Mouse (Mus musculus) C2C12 (cell line): Measurements from ENCODE around the gene Kat14.

Experiments
- CTCF ChIP-seq: IDR thresholded peaks from one replicate; pipeline ENCODE4 v1.5.1; 2011; ENCODE audit not compliant: control insufficient read depth, insufficient read depth, insufficient read length
- MYOG ChIP-seq: IDR thresholded peaks from one replicate; pipeline ENCODE4 v1.6.1; 2011; ENCODE audit not compliant: control insufficient read depth, insufficient read length; ENCODE audit errors: extremely low read depth
- USF1 ChIP-seq: IDR thresholded peaks from one replicate; pipeline ENCODE4 v1.6.1; 2011; ENCODE audit warnings: low read depth, mild to moderate bottlenecking, control low read depth, moderate library complexity

DNA sequence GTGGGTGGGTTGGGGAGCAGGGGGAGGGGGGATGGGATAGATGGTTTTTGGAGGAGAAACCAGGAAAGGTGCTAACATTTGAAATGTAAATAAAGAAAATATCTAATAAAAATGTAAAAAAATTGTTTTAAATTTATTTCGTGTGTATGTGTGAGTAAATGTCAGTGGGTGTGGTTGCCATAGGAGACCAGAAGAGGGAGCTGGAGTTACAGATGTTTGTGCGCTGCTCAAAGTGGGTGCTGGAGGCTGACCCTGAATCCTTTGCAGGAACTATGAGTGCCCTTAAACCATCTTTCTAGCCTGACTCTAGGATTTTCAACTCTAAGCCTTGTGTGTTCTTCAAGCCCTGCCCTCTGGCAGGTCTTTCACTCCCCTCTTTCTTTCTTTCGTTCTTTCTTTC lies 20.3 kb upstream of the Kat14 start:
- no peak for TF ChIP-seq MYOG
- TF ChIP-seq CTCF = no peak
- no peak for TF ChIP-seq USF1
